Mouse (Mus musculus): ENCODE data around the gene Ntrk2. TPM values are rescaled to one million over a fixed set of nuclear protein-coding genes. Genes with fewer than 3 reads are reported as not detected.

Gene Ntrk2
- polyA plus RNA-seq, 1 experiment from 2014 or later: 76.1 TPM

DNA sequence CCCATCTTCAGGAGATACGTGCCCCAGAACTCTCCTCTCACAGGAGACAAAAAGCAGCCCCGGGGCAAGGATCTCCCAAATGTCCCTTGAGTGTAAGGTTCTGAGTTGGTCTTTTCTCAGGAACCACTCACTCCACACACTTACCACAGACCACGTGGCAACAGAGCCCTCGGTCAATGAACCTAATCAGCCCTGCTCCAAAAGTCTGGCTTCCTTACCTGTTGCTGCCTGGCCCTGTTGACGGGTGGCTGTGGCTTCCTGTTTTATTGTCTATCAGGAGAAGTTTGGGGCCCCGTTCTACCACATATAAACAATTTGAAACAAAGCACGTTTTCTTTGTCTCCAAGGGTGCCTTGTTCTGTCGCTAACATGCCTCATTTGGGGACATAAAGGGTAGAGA, 357.6 kb downstream of the Ntrk2 start:
- WGBS: 78% methylated on average over 8 of the region's 8 CpGs
- H3K27me3 ChIP-seq (replicated peaks): no peaks in the 10 kb centered on the region
- ATAC-seq (ENCODE audit: low FRiP score, low read depth): no peak

GRCm38 (mm10) chr13:59173840-59174239, 367.5 kb downstream of the Ntrk2 start:
- no peak overlapping the region for H3K9ac ChIP-seq
- H3K36me3 ChIP-seq: no peaks in the 10 kb centered on the region
- H3K4me2 ChIP-seq (replicated peaks): no peak overlapping the region
- H3K9me3 ChIP-seq: no peaks in the 10 kb centered on the region
- no peaks in the 10 kb centered on the region for H3K4me1 ChIP-seq
- H3K4me3 ChIP-seq: no peak overlapping the region
- no peak overlapping the region for H3K27ac ChIP-seq
- no peak for ATAC-seq (ENCODE audit: low FRiP score, low read depth)
- no peaks in the 10 kb centered on the region for H3K27me3 ChIP-seq (replicated peaks)
- 86% methylated on average over 8 of the region's 8 CpGs for WGBS

More for the DNA sequence above, 357.6 kb downstream of the Ntrk2 start:
- Histone ChIP-seq H3K4me3 (no peak overlapping the region), H3K9me3 (no peaks in the 10 kb centered on the region), H3K4me1 (no peaks in the 10 kb centered on the region), H3K9ac (no peak overlapping the region), H3K4me2 (replicated peaks) (no peak overlapping the region), H3K36me3 (no peaks in the 10 kb centered on the region), H3K27ac (no peak overlapping the region)

DNA sequence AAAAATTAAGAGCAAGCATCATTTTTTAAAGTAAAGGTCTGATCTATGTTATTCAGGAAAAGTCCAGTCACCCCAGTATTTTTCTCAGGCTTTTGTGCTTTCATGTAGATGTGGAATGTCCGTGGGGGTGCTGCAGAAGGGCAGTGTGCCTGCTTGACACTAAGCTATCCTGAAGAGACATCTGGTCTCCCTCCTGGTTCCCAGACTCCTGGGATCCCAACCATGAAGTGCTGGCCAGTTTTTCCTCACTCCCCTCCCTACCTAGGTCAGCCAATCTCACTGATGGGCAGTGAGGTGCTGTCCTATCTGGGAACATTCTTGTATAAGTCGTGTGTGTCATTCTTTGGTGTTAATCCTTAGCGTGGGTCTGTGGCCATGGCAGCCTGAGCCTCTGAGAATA, 369.7 kb downstream of the Ntrk2 start:
- H3K9ac ChIP-seq: no peak overlapping the region
- 83% methylated on average over 3 of the region's 3 CpGs for WGBS
- H3K9me3 ChIP-seq: no peaks in the 10 kb centered on the region
- ATAC-seq (ENCODE audit: low FRiP score, low read depth): no peak
- H3K36me3 ChIP-seq: no peaks in the 10 kb centered on the region
- no peak overlapping the region for H3K4me2 ChIP-seq (replicated peaks)
- H3K27ac ChIP-seq: no peak overlapping the region
- H3K4me1 ChIP-seq: no peaks in the 10 kb centered on the region; the same call in 1 of the 2 replicates
- H3K27me3 ChIP-seq (replicated peaks): no peaks in the 10 kb centered on the region
- no peak overlapping the region for H3K4me3 ChIP-seq

DNA sequence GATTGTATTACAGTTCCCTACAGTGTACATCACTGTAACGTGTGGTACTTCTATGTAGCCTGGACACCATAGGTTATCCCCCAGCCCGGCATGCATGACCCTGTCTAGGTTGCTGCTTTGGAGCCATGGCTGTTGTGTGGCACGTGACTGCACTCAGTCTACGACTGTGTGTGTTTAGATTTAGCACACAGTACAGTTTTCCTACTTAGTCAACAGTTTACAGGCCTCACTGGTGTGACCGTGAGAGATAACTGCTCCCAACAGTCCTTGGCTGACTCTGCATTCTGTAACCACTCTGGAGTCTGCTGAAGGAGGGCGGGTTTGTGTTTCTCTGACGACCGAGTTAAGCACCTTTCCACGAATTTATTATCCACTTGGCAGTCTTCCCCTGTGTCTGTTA, 370.1 kb downstream of the Ntrk2 start:
- Histone ChIP-seq H3K27ac (no peak overlapping the region), H3K4me3 (no peak overlapping the region), H3K36me3 (no peaks in the 10 kb centered on the region), H3K4me1 (no peaks in the 10 kb centered on the region; the same call in 1 of the 2 replicates), H3K4me2 (replicated peaks) (no peak overlapping the region), H3K9ac (no peak overlapping the region), H3K9me3 (no peaks in the 10 kb centered on the region), H3K27me3 (replicated peaks) (no peaks in the 10 kb centered on the region)
- no peak for ATAC-seq (ENCODE audit: low FRiP score, low read depth)
- WGBS: 83% methylated on average over 9 of the region's 9 CpGs

GRCm38 (mm10) chr13:59177003-59177402, 370.6 kb downstream of the Ntrk2 start:
- ATAC-seq (ENCODE audit: low FRiP score, low read depth): no peak
- 64% methylated on average over 9 of the region's 9 CpGs for WGBS
- H3K27ac ChIP-seq: no peak overlapping the region

GRCm38 (mm10) chr13:59179986-59180385, 373.6 kb downstream of the Ntrk2 start:
- 94% methylated on average over 4 of the region's 4 CpGs for WGBS
- H3K4me3 ChIP-seq: no peak overlapping the region
- H3K27ac ChIP-seq: no peak overlapping the region
- H3K4me2 ChIP-seq (replicated peaks): no peak overlapping the region
- no peaks in the 10 kb centered on the region for H3K27me3 ChIP-seq (replicated peaks)
- no peaks in the 10 kb centered on the region for H3K9me3 ChIP-seq
- H3K9ac ChIP-seq: no peak overlapping the region
- H3K4me1 ChIP-seq: no peaks in the 10 kb centered on the region; the same call in 1 of the 2 replicates
- ATAC-seq (ENCODE audit: low FRiP score, low read depth): no peak
- no peaks in the 10 kb centered on the region for H3K36me3 ChIP-seq

More at GRCm38 (mm10) chr13:59177003-59177402, 370.6 kb downstream of the Ntrk2 start:
- H3K4me1 ChIP-seq: no peaks in the 10 kb centered on the region; the same call in 1 of the 2 replicates
- no peak overlapping the region for H3K4me3 ChIP-seq
- no peaks in the 10 kb centered on the region for H3K9me3 ChIP-seq
- H3K36me3 ChIP-seq: no peaks in the 10 kb centered on the region
- no peaks in the 10 kb centered on the region for H3K27me3 ChIP-seq (replicated peaks)
- H3K9ac ChIP-seq: no peak overlapping the region
- H3K4me2 ChIP-seq (replicated peaks): no peak overlapping the region

GRCm38 (mm10) chr13:59180781-59181180, 374.4 kb downstream of the Ntrk2 start:
- 76% methylated on average over 10 of the region's 10 CpGs for WGBS
- ATAC-seq (ENCODE audit: low FRiP score, low read depth): no peak
- Histone ChIP-seq H3K9ac (no peak overlapping the region), H3K4me1 (no peaks in the 10 kb centered on the region; the same call in 1 of the 2 replicates), H3K4me2 (replicated peaks) (no peak overlapping the region), H3K4me3 (no peak overlapping the region), H3K27me3 (replicated peaks) (no peaks in the 10 kb centered on the region), H3K9me3 (no peaks in the 10 kb centered on the region), H3K36me3 (no peaks in the 10 kb centered on the region), H3K27ac (no peak overlapping the region)

- no peak overlapping the region for H3K27ac ChIP-seq
- no peak overlapping the region for H3K4me3 ChIP-seq
- no peak overlapping the region for H3K4me2 ChIP-seq (replicated peaks)
- ATAC-seq (ENCODE audit: low FRiP score, low read depth): no peak
- no peak overlapping the region for H3K9ac ChIP-seq
- no peaks in the 10 kb centered on the region for H3K36me3 ChIP-seq
- no peaks in the 10 kb centered on the region for H3K27me3 ChIP-seq (replicated peaks)
- H3K9me3 ChIP-seq: no peaks in the 10 kb centered on the region
- H3K4me1 ChIP-seq: no peaks in the 10 kb centered on the region; the same call in 1 of the 2 replicates
- 55% methylated on average over 16 of the region's 16 CpGs for WGBS
Measured at GRCm38 (mm10) chr13:59181188-59181947, 375.0 kb downstream of the Ntrk2 start.

DNA sequence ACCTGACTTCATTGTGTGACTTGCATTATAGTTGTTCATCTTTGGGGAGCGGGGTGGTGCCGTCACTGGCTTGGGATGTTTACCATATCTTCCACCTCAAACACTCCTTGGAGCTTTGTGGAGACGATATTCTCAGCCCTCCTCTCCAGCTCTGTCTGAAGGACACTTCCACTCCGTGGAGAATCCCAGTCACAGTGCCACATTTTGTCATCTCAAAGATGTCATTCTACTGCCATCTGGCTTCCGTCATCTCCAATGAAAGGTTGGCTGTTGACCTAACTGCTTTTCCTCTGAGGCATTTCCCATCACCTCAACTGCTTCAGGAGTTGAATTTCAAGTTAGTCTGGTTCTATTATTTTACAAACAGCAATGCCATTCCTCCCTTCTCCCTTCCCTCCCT, 376.3 kb downstream of the Ntrk2 start:
- Histone ChIP-seq H3K27me3 (replicated peaks) (no peaks in the 10 kb centered on the region), H3K36me3 (no peaks in the 10 kb centered on the region), H3K9ac (no peak overlapping the region), H3K4me1 (no peaks in the 10 kb centered on the region; the same call in 1 of the 2 replicates), H3K9me3 (no peaks in the 10 kb centered on the region), H3K27ac (no peak overlapping the region), H3K4me3 (no peak overlapping the region), H3K4me2 (replicated peaks) (no peak overlapping the region)
- 64% methylated on average over 5 of the region's 5 CpGs for WGBS
- ATAC-seq (ENCODE audit: low FRiP score, low read depth): no peak

Other genes starting within 250 kb of the Ntrk2 start
- gene Slc28a3, start 195.7 kb upstream of the Ntrk2 start, polyA plus RNA-seq (2016; fragmentation: Nextera tagmentation; extraction: Ambion mirVana): not detected in 2 replicates